Comparison of ENCODE assay signal across 12 mouse cellular contexts in genomic region chr17:10336558-10336957, GRCm38 (mm10). TPM values are rescaled to one million over a fixed set of nuclear protein-coding genes. Genes with fewer than 3 reads are reported as not detected.
DNase-seq lines count a peak whose midpoint lies in the region; ATAC-seq lines count a peak whose summit lies in the region.
"Had no signal": no experiment of that assay in that cellular context is flagged by ENCODE, and none has a peak within 500 bp of the region (broad histone marks: within the 10 kb centered on the region; RNA-seq: fewer than 3 reads in every experiment).

No protein-coding gene starts in this region.

- no peak overlapping the region for H3K9ac ChIP-seq in kidney, embryonic 15.5 days
- H3K9ac ChIP-seq in kidney, embryonic 14.5 days (ENCODE audit: low read depth, low read length), result no peak overlapping the region
- no peak overlapping the region for H3K9ac ChIP-seq in hindbrain, embryonic 11.5 days (ENCODE audit: low read depth, low read length)
- no peak overlapping the region for H3K9ac ChIP-seq in midbrain, embryonic 16.5 days (ENCODE audit: low read depth, low read length)

- no peak for ATAC-seq in kidney, embryonic 15.5 days (replicated peaks; ENCODE audit: low FRiP score)
- ATAC-seq in kidney, embryonic 14.5 days (ENCODE audit: low FRiP score, low TSS enrichment), result no peak
- ATAC-seq in hindbrain, embryonic 11.5 days (ENCODE audit: low FRiP score), result no peak
- no peak for ATAC-seq in midbrain, embryonic 16.5 days

- H3K9me3 ChIP-seq in kidney, embryonic 15.5 days (replicated peaks), result no peaks in the 10 kb centered on the region
- no peaks in the 10 kb centered on the region for H3K9me3 ChIP-seq in kidney, embryonic 14.5 days (ENCODE audit: control insufficient read depth, low read length)
- no peaks in the 10 kb centered on the region for H3K9me3 ChIP-seq in embryonic facial prominence, embryonic 10.5 days
- H3K9me3 ChIP-seq in hindbrain, embryonic 11.5 days (ENCODE audit: control insufficient read depth, low read length), result no peaks in the 10 kb centered on the region
- no peaks in the 10 kb centered on the region for H3K9me3 ChIP-seq in midbrain, embryonic 16.5 days (replicated peaks; ENCODE audit: control insufficient read depth, low read length, poor library complexity, severe bottlenecking)

- H3K4me1 ChIP-seq in kidney, embryonic 15.5 days, result peaks cover 24% of the 10 kb centered on the region
- H3K4me1 ChIP-seq in kidney, embryonic 14.5 days (ENCODE audit: control insufficient read depth, insufficient read depth, low read length), result peaks cover 8% of the 10 kb centered on the region; the same call in 1 of the 2 replicates
- peaks cover 40% of the 10 kb centered on the region for H3K4me1 ChIP-seq in embryonic facial prominence, embryonic 10.5 days
- peaks cover 6% of the 10 kb centered on the region for H3K4me1 ChIP-seq in hindbrain, embryonic 11.5 days (replicated peaks; ENCODE audit: control insufficient read depth, insufficient read depth, low read length)
- peaks cover 19% of the 10 kb centered on the region for H3K4me1 ChIP-seq in midbrain, embryonic 16.5 days (ENCODE audit: control insufficient read depth, insufficient read depth, low read length)

- H3K27ac ChIP-seq in kidney, embryonic 15.5 days, result peak overlapping the region; percentile 91; the same call in 1 of the 2 replicates
- no peak overlapping the region for H3K27ac ChIP-seq in kidney, embryonic 14.5 days (ENCODE audit: low read depth, low read length)
- H3K27ac ChIP-seq in embryonic facial prominence, embryonic 10.5 days (replicated peaks), result peak overlapping the region; percentile 92
- peak overlapping the region; percentile 98 for H3K27ac ChIP-seq in hindbrain, embryonic 11.5 days (ENCODE audit: low read depth, low read length)
- H3K27ac ChIP-seq in midbrain, embryonic 16.5 days (ENCODE audit: low read length), result peak overlapping the region; percentile 95
- H3K27ac ChIP-seq: stomach, postnatal 0 days had no signal

- peak; percentile 7 for DNase-seq in embryonic facial prominence, embryonic 10.5 days (ENCODE audit: low spot score)
- DNase-seq in hindbrain, embryonic 11.5 days (ENCODE audit: low spot score), result peak; percentile 25
- DNase-seq in B cell, adult 2 months, result no peak
- DNase-seq in MN1 (ENCODE audit: low spot score), result no peak
- no peak for DNase-seq in layer of hippocampus, postnatal 14 days (ENCODE audit: low spot score in 2 of 2)
- DNase-seq: adrenal gland, adult 8-10 months; cerebellum, adult 2 months; lung, adult 18-20 months had no signal

- H3K4me3 ChIP-seq in kidney, embryonic 15.5 days (replicated peaks), result no peak overlapping the region
- no peak overlapping the region for H3K4me3 ChIP-seq in kidney, embryonic 14.5 days (ENCODE audit: low read length)
- no peak overlapping the region for H3K4me3 ChIP-seq in embryonic facial prominence, embryonic 10.5 days
- no peak overlapping the region for H3K4me3 ChIP-seq in hindbrain, embryonic 11.5 days (ENCODE audit: low read depth, low read length)
- no peak overlapping the region for H3K4me3 ChIP-seq in midbrain, embryonic 16.5 days (ENCODE audit: low read depth, low read length)

- H3K27me3 ChIP-seq in kidney, embryonic 15.5 days, result no peaks in the 10 kb centered on the region
- no peaks in the 10 kb centered on the region for H3K27me3 ChIP-seq in kidney, embryonic 14.5 days (ENCODE audit: control insufficient read depth, insufficient read depth, low read length)
- H3K27me3 ChIP-seq in embryonic facial prominence, embryonic 10.5 days (replicated peaks; ENCODE audit: low read depth, poor library complexity, severe bottlenecking), result peaks cover 7% of the 10 kb centered on the region; the same call in 1 of the 2 replicates
- H3K27me3 ChIP-seq in hindbrain, embryonic 11.5 days (ENCODE audit: control insufficient read depth, insufficient read depth, low read length), result no peaks in the 10 kb centered on the region
- H3K27me3 ChIP-seq in midbrain, embryonic 16.5 days (ENCODE audit: control insufficient read depth, insufficient read depth, low read depth, low read length), result no peaks in the 10 kb centered on the region

- 85% methylated on average over 12 of the region's 12 CpGs for WGBS in kidney, embryonic 15.5 days
- WGBS in kidney, embryonic 14.5 days, result 88% methylated on average over 12 of the region's 12 CpGs
- 85% methylated on average over 12 of the region's 12 CpGs for WGBS in embryonic facial prominence, embryonic 10.5 days
- WGBS in hindbrain, embryonic 11.5 days, result 77% methylated on average over 12 of the region's 12 CpGs
- 62% methylated on average over 12 of the region's 12 CpGs for WGBS in midbrain, embryonic 16.5 days

- no peak overlapping the region for H3K4me2 ChIP-seq in kidney, embryonic 15.5 days
- H3K4me2 ChIP-seq in kidney, embryonic 14.5 days (replicated peaks; ENCODE audit: low read depth, low read length), result no peak overlapping the region
- peak overlapping the region; percentile 58; the same call in 1 of the 2 replicates for H3K4me2 ChIP-seq in hindbrain, embryonic 11.5 days (replicated peaks; ENCODE audit: low read depth, low read length)
- H3K4me2 ChIP-seq in midbrain, embryonic 16.5 days (ENCODE audit: low read length), result peak overlapping the region; percentile 85; the same call in 1 of the 2 replicates

- no peaks in the 10 kb centered on the region for H3K36me3 ChIP-seq in kidney, embryonic 15.5 days
- no peaks in the 10 kb centered on the region for H3K36me3 ChIP-seq in kidney, embryonic 14.5 days (ENCODE audit: control insufficient read depth, insufficient read depth, low read length)
- no peaks in the 10 kb centered on the region for H3K36me3 ChIP-seq in embryonic facial prominence, embryonic 10.5 days (replicated peaks)
- no peaks in the 10 kb centered on the region for H3K36me3 ChIP-seq in hindbrain, embryonic 11.5 days (ENCODE audit: control insufficient read depth, insufficient read depth, low read length)
- no peaks in the 10 kb centered on the region for H3K36me3 ChIP-seq in midbrain, embryonic 16.5 days (ENCODE audit: control insufficient read depth, insufficient read depth, low read length)

RNA-seq across cellular contexts. Expression of gene Qk, which starts 16.9 kb away (rescaled TPM):
- 23.2 and 25.6 TPM in 2 replicates for polyA plus RNA-seq in kidney, embryonic 15.5 days (2015; fragmentation: Nextera tagmentation; extraction: Ambion mirVana)
- polyA plus RNA-seq in kidney, embryonic 14.5 days (2014; fragmentation: Nextera tagmentation; extraction: Ambion mirVana), result 43.7 and 49.3 TPM in 2 replicates
- 33.3 and 33.5 TPM in 2 replicates for polyA plus RNA-seq in embryonic facial prominence, embryonic 10.5 days (2016; fragmentation: Nextera tagmentation; extraction: Ambion mirVana)
- 64.2 and 76.5 TPM in 2 replicates for polyA plus RNA-seq in hindbrain, embryonic 11.5 days (2014; fragmentation: Nextera tagmentation; extraction: Ambion mirVana)
- 36.7 and 41.2 TPM in 2 replicates for polyA plus RNA-seq in midbrain, embryonic 16.5 days (2015; fragmentation: Nextera tagmentation; extraction: Ambion mirVana)
- 100 to 1,000 TPM; 480 to 495 TPM for total RNA-seq in layer of hippocampus, postnatal 14 days (2021)

Comparison
In these comparisons a context has a peak if more than half of its experiments do, and no peak if none do; other contexts are left out.
1. H3K4me2 ChIP-seq: peak in hindbrain, embryonic 11.5 days (single experiment) and midbrain, embryonic 16.5 days (single experiment); none in kidney, embryonic 15.5 days (single experiment) and kidney, embryonic 14.5 days (single experiment).
2. DNase-seq: peak in embryonic facial prominence, embryonic 10.5 days (single experiment) and hindbrain, embryonic 11.5 days (single experiment); none in B cell, adult 2 months (0 of 2), MN1 (single experiment) and layer of hippocampus, postnatal 14 days (0 of 2).